Mouse (Mus musculus) hindbrain, embryonic 14.5 days (tissue): Measurements from ENCODE around the gene Chst3. TPM values are rescaled to one million over a fixed set of nuclear protein-coding genes. Genes with fewer than 3 reads are reported as not detected.

Source experiments
- ATAC-seq: fragments of 200-750 bp; cut with Nextera tagmentation; 2 replicates; pipeline ENCODE4 v1.8.0; 2017; ENCODE audit warnings: moderate number of reproducible peaks, mild to moderate bottlenecking, moderate TSS enrichment, moderate library complexity; ENCODE audit not compliant: low FRiP score
- DNase-seq: peaks from one replicate; pipeline ENCODE4 v3.0.0-alpha.2; 2015; ENCODE audit warnings: low spot score
- H3K27ac ChIP-seq: fragments of 300-500 bp; sonication (generic); 2 replicates; pipeline ENCODE4 v1.5.1; 2014; ENCODE audit warnings: mild to moderate bottlenecking, moderate library complexity
- H3K27me3 ChIP-seq: fragments of 300-500 bp; sonication (generic); 2 replicates; pipeline ENCODE4 v1.6.1; 2014; ENCODE audit warnings: mild to moderate bottlenecking, low read length, mixed read lengths; ENCODE audit not compliant: control insufficient read depth, insufficient read depth
- H3K36me3 ChIP-seq: fragments of 300-500 bp; sonication (generic); replicated peaks from 2 replicates; pipeline ENCODE4 v1.6.1; 2014; ENCODE audit not compliant: control insufficient read depth, insufficient read depth
- H3K4me1 ChIP-seq: fragments of 300-500 bp; sonication (generic); replicated peaks from 2 replicates; pipeline ENCODE4 v1.6.1; 2014; ENCODE audit warnings: antibody characterized with exemption, low read length, mixed read lengths; ENCODE audit not compliant: control insufficient read depth, insufficient read depth
- H3K4me2 ChIP-seq: fragments of 300-500 bp; sonication (generic); replicated peaks from 2 replicates; pipeline ENCODE4 v1.6.1; 2014; ENCODE audit warnings: mild to moderate bottlenecking, moderate library complexity
- H3K4me3 ChIP-seq: fragments of 300-500 bp; sonication (generic); replicated peaks from 2 replicates; pipeline ENCODE4 v1.5.1; 2014; ENCODE audit warnings: mild to moderate bottlenecking, low read length
- H3K9ac ChIP-seq: fragments of 300-500 bp; sonication (generic); 2 replicates; pipeline ENCODE4 v1.6.1; 2014
- H3K9me3 ChIP-seq: fragments of 300-500 bp; sonication (generic); 2 replicates; pipeline ENCODE4 v1.6.1; 2016; ENCODE audit warnings: low read length; ENCODE audit not compliant: control insufficient read depth
- WGBS: fragments of 180-500 bp; shearing (Covaris S2); extraction: QIAGEN DNeasy Blood & Tissue Kit; methylation state at CpG from one replicate; pipeline ENCODE4 v1.1.7; 2014; 5-methylcytosine and 5-hydroxymethylcytosine counted together
- polyA plus RNA-seq: library from polyadenylated mRNA; unstranded; fragments of >200 nt; fragmentation: Nextera tagmentation; extraction: Ambion mirVana; gene quantifications from 2 replicates; pipeline ENCODE4 v1.2.1, GENCODE M21; 2014

Chst3 gene
- polyA plus RNA-seq, 1 experiment from 2014 or later = 1.2 TPM

DNA sequence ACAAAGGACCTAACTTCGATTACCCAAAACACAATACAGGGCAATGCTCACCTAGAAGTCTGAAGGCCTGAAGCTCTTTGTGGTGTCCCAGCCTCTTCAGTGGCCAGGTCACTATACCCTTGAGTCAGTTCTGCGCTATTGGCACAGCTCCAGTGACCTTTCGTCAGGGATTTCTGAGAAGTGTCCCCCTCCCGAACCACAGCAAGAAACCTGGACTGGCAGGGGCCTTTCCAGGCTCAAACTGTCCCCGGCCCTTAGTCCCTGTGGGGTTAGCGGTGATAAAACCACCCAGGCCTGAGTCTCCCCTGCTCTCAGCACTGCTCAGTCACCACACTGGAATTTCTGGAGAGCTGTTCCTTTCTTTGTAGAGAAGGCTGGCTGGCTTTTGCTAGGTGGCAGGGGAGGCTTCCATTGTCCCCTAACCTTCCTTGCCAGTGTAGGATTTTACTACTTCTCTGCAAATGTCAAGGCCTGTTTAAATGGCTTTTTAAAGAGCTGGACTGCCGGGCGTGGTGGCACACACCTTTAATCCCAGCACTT is 11.8 kb downstream of the Chst3 start:
- Histone ChIP-seq H3K4me3 (no peak overlapping the region), H3K27ac (no peak overlapping the region), H3K9ac (no peak overlapping the region), H3K36me3 (no peaks in the 10 kb centered on the region), H3K4me2 (no peak overlapping the region), H3K27me3 (no peaks in the 10 kb centered on the region), H3K9me3 (no peaks in the 10 kb centered on the region), H3K4me1 (peaks cover 14% of the 10 kb centered on the region; the same call in 1 of the 2 replicates)
- no peak for DNase-seq
- WGBS = 86% methylated on average over 8 of the region's 8 CpGs
- ATAC-seq = no peak

DNA sequence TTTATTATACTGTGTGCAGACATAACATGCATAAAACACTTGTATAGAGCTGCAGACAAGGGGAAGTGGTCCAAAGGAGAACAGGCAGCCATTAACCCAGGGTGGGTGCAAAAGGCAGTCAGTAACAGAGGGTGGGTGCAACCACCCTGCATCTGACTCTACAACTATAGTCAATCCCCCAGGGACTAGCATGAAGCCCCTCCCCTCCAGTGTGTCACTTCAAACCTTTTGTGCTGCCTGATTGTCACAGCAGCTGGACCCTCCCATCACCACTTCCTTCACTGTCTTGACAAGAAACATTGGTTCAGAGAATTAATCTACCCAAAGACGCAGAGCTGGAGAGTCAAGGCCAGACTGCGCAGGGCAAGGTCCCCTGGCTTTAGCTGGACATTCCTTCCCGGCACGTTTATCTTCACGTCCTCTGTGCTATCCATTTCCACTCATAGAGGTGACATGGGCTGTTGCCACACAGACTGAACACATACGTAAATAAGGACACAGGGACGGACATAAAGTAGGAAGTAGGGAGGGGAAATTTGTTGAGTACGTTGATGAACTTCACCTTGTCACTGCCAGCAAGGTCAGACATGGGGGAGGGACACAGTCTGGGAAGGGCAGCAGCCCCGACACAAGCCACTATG is 13.3 kb downstream of the Chst3 start:
- Histone ChIP-seq H3K9ac (no peak overlapping the region), H3K9me3 (no peaks in the 10 kb centered on the region), H3K4me1 (peaks cover 7% of the 10 kb centered on the region; the same call in 1 of the 2 replicates), H3K4me3 (no peak overlapping the region), H3K27me3 (no peaks in the 10 kb centered on the region), H3K4me2 (no peak overlapping the region), H3K27ac (no peak overlapping the region), H3K36me3 (no peaks in the 10 kb centered on the region)
- ATAC-seq (no peak), DNase-seq (no peak)
- 78% methylated on average over 9 of the region's 9 CpGs for WGBS

DNA sequence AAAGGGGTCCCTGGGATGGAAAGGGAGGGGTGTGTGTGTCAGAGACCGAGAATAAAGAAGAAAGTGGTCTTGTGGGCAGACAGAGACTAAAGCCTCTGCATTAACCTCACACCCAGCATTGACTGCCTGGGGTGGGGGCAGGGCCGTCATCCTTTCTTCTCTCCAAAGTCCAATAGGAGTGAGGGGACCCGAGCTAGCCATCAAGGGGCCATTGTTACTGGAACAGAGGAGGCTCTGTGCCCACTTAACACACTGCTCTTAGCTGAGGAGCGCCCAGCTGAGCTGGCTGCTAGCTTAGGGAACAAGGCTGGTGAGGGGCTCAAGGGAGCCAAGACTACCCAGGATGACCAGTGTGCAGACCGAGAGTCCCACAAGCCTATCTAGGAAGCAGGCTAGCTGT is 16.3 kb downstream of the Chst3 start:
- WGBS = 8% methylated on average over 5 of the region's 5 CpGs
- H3K9ac ChIP-seq = no peak overlapping the region
- H3K36me3 ChIP-seq = no peaks in the 10 kb centered on the region
- no peaks in the 10 kb centered on the region for H3K9me3 ChIP-seq
- H3K27ac ChIP-seq = peak overlapping the region; percentile 76
- DNase-seq = no peak
- no peaks in the 10 kb centered on the region; the same call in 1 of the 2 replicates for H3K4me1 ChIP-seq
- no peak overlapping the region for H3K4me2 ChIP-seq
- ATAC-seq = peak; percentile 90
- H3K27me3 ChIP-seq = no peaks in the 10 kb centered on the region
- no peak overlapping the region for H3K4me3 ChIP-seq

DNA sequence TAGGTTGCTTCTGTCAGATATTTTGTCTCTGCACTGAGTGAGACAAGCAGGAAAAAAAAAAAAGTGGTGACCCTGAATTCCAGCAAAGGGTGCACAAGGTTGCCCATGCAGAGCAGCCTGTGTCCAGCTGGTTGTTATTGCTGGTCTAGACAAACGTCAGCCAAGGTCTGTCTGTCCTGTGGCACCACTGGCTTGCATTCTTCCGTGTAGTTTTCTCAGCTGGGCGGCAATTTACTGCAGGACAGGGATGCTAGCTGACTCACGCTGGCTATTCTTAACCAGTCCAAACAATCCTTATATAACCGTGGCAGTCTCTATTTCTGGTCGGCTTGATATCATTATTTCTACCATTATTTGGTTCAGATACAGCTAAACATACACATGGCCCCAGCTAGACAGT is 18.1 kb downstream of the Chst3 start:
- ATAC-seq (no peak), DNase-seq (no peak)
- 82% methylated on average over 6 of the region's 6 CpGs for WGBS
- no peak overlapping the region for H3K9ac ChIP-seq
- no peaks in the 10 kb centered on the region for H3K36me3 ChIP-seq
- H3K9me3 ChIP-seq = no peaks in the 10 kb centered on the region
- H3K4me2 ChIP-seq = no peak overlapping the region
- H3K27me3 ChIP-seq = no peaks in the 10 kb centered on the region
- H3K4me1 ChIP-seq = no peaks in the 10 kb centered on the region; the same call in 1 of the 2 replicates
- H3K27ac ChIP-seq = no peak overlapping the region
- no peak overlapping the region for H3K4me3 ChIP-seq

DNA sequence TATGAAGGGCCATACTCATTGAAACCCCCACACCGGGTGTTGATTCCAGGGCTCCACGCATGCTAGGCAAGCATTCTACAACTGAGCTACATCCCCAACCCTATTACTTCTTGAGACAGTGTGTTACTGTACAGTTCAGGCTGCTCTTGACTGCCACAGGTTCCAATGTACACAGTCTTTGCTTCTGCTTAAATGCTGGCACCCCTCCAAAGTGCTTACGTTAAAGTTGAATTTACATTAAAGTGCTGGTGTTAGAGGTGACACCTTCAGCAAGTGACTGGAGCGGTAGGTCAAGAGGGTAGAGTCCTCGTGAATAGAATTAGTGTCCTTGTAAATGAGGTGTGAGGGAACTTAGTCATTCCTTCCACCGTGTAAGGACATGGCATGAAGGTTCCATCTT is 19.7 kb downstream of the Chst3 start:
- Histone ChIP-seq H3K36me3 (no peaks in the 10 kb centered on the region), H3K4me2 (no peak overlapping the region), H3K9me3 (no peaks in the 10 kb centered on the region), H3K27me3 (no peaks in the 10 kb centered on the region), H3K4me3 (no peak overlapping the region), H3K9ac (no peak overlapping the region), H3K27ac (no peak overlapping the region), H3K4me1 (peaks cover 8% of the 10 kb centered on the region)
- ATAC-seq = no peak
- DNase-seq = no peak
- WGBS = 89% methylated on average over 6 of the region's 6 CpGs

DNA sequence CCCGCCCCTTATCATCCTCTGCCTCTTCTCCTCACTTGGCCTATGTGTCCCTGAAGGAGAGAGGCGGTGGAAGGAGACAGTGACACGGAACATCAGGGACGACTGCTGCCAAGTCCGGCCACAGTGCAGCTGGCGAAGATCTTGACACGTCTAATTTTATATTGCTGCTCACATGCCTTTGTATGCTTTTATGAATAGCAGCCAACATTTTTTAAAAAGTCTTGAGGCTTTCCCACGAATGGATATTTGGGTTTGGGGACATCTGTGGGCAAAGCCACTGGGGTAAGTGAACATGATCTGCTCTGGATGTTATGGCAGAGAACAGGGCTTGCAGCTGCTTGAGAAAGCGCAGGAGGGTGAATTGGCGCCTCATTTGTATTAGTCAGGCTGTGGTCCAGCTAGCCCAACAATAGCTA is 21.6 kb downstream of the Chst3 start:
- Histone ChIP-seq H3K4me2 (no peak overlapping the region), H3K9ac (no peak overlapping the region), H3K9me3 (no peaks in the 10 kb centered on the region), H3K4me1 (peaks cover 24% of the 10 kb centered on the region), H3K27me3 (no peaks in the 10 kb centered on the region), H3K36me3 (no peaks in the 10 kb centered on the region), H3K4me3 (no peak overlapping the region), H3K27ac (no peak overlapping the region)
- 79% methylated on average over 10 of the region's 10 CpGs for WGBS
- ATAC-seq (no peak), DNase-seq (no peak)

DNA sequence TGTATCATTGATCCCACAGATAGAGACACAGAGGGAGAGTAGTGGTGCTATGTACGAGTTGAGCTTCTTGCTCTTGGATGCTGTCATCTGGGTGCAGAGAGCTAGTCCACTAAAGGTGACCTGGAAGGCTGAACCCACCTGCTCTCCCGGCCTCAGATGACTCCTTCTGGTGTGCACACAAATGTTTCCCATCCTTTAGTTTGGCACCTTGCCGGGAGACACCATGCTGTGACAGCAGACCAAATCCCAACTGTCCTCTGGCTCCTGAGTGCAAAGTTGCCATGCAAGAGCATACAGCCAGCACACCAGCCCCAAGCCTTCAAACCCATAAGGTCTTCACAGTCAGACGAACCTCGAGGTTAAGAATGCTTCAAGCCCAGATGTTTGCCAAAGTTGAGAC is 22.1 kb downstream of the Chst3 start:
- H3K4me3 ChIP-seq = no peak overlapping the region
- H3K9ac ChIP-seq = no peak overlapping the region
- 72% methylated on average over 5 of the region's 5 CpGs for WGBS
- H3K9me3 ChIP-seq = no peaks in the 10 kb centered on the region
- no peak overlapping the region for H3K27ac ChIP-seq
- no peak overlapping the region for H3K4me2 ChIP-seq
- ATAC-seq (no peak), DNase-seq (no peak)
- H3K27me3 ChIP-seq = no peaks in the 10 kb centered on the region
- peaks cover 29% of the 10 kb centered on the region for H3K4me1 ChIP-seq
- no peaks in the 10 kb centered on the region for H3K36me3 ChIP-seq

DNA sequence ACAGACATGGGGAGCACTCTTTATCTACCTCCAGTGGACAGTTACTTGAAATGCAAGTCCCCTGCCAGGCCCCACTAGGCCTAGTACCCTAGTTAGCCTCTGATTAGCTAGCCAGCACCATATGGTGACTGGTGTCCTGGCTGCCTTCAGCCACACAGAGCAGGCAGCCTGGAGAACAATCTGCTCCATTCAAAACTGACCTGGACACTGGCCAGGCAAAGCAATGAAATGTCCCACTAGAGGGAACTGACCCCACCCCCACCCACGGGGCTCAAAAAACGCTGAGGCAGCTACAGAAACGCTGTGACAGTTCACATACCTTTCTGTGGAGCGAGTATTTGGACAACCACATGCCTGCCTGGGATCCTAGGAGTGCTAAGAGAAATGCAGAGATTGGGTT is 24.0 kb downstream of the Chst3 start:
- Histone ChIP-seq H3K9ac (no peak overlapping the region), H3K9me3 (no peaks in the 10 kb centered on the region), H3K36me3 (no peaks in the 10 kb centered on the region), H3K4me1 (peaks cover 31% of the 10 kb centered on the region), H3K4me3 (no peak overlapping the region), H3K4me2 (no peak overlapping the region), H3K27ac (peak overlapping the region; percentile 77), H3K27me3 (no peaks in the 10 kb centered on the region)
- WGBS = 21% methylated on average over 4 of the region's 4 CpGs
- peak; percentile 51; the same call in 1 of the 2 replicates for ATAC-seq
- DNase-seq = peak; percentile 68

DNA sequence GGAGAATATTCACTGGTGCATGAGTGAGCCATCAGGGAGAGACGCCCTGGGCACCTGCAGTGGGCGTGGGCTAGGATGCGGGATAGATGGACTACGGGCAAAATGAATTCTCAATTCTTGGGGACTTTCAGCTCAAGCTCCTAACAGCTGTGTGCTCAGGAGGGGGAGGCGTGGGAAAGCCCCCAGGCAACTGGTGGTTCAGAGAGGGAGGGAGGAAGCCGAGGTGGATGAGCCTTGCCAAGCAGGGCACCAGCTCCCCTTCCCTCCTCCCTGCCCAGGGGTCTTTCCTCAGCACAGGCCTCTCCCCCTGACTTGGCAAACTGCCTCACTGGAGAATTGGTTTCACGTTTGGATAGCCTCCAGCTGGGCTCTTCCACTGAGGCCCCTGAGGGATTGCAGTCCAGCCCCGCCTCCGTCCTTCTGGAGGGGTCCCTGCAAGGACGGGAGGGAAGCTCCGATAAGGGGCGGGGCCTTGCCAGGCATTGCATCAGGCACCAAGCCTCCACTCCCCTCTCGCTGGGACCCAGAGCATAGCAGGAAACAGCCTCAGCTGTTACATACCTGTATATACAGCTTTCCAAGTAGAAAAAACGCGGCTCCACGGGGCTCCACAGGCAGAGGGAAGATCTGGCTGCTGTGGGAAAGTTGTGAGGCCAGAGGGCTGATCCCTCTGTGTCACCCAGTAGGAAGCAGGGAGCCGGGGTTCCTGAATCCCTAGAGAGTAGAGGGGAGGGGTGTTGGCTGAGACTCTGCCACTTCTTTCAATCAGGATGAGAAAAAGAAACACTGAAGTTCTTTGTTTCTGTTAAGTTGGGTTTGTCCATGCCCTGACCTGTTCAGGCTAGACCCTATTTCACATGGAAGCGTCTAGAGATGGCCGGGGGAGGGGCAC is 25.3 kb downstream of the Chst3 start:
- no peaks in the 10 kb centered on the region for H3K36me3 ChIP-seq
- peak; percentile 87 for DNase-seq
- H3K4me2 ChIP-seq = peak overlapping the region; percentile 44
- WGBS = 4% methylated on average over 19 of the region's 19 CpGs
- peaks cover 31% of the 10 kb centered on the region for H3K4me1 ChIP-seq
- H3K27ac ChIP-seq = peak overlapping the region; percentile 77
- H3K9ac ChIP-seq = peak overlapping the region; percentile 38; the same call in 1 of the 2 replicates
- no peaks in the 10 kb centered on the region for H3K9me3 ChIP-seq
- no peak overlapping the region for H3K4me3 ChIP-seq
- H3K27me3 ChIP-seq = no peaks in the 10 kb centered on the region
- peak; percentile 82 for ATAC-seq
